Mouse (Mus musculus): ENCODE results near the gene Glyctk. TPM values are rescaled to one million over a fixed set of nuclear protein-coding genes. Genes with fewer than 3 reads are reported as not detected.

The Glyctk gene
- polyA plus RNA-seq, 1 experiment from 2014 or later = 9.4 TPM

- Histone ChIP-seq H3K4me2 (no peak overlapping the region), H3K9me3 (replicated peaks) (no peaks in the 10 kb centered on the region), H3K27ac (no peak overlapping the region), H3K4me3 (replicated peaks) (no peak overlapping the region), H3K9ac (no peak overlapping the region), H3K4me1 (no peaks in the 10 kb centered on the region), H3K27me3 (no peaks in the 10 kb centered on the region), H3K36me3 (no peaks in the 10 kb centered on the region)
- 51% methylated on average over 10 of the region's 10 CpGs for WGBS
- no peak for ATAC-seq (replicated peaks; ENCODE audit: low FRiP score)
These were observed 20.2 kb downstream of the Glyctk start for GRCm38 (mm10) chr9:106137671-106138216.

DNA sequence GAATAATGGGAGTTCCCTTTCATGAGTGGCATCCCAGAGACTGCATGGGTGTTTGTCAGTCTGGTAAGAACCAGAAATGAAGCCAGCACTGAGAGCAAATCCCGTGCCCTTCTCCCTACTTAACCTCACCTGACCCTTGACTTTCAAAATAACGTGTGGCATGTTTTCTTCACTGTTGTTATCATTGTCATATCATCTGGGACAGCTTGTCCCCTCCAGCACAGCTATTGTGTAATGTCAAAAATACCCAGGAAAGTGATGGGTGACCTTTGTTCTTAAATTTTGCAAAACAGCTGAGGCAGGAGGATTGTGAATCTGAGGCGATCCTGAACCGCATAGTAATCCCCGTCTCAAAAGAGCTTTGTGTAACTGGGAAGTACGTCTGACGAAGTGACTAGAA is 27.7 kb downstream of the Glyctk start:
- H3K27me3 ChIP-seq = no peaks in the 10 kb centered on the region
- no peaks in the 10 kb centered on the region for H3K36me3 ChIP-seq
- H3K9ac ChIP-seq = no peak overlapping the region
- no peak for ATAC-seq (replicated peaks; ENCODE audit: low FRiP score)
- no peak overlapping the region for H3K4me3 ChIP-seq (replicated peaks)
- H3K4me2 ChIP-seq = no peak overlapping the region
- no peaks in the 10 kb centered on the region for H3K4me1 ChIP-seq
- H3K27ac ChIP-seq = no peak overlapping the region
- H3K9me3 ChIP-seq (replicated peaks) = no peaks in the 10 kb centered on the region
- 78% methylated on average over 7 of the region's 7 CpGs for WGBS

DNA sequence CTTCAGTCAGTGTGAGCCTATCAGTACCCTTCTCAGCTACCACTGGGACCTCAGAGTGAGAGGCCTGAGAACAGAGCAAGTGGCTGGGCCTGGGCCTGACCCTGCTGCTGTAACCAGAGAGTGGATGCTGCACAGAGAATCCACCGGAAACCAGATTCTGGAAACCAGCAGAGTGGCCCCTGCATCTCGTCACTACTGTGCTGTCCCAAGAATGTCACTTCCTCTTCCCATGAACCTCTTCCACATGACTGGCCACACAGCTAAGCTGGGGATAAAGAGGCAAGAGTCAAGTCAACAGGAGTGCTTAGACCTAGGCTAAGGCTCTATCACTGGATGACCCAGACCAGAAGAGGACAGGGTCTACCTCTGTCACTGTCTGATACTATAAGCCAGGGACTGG is 28.9 kb downstream of the Glyctk start:
- 76% methylated on average over 2 of the region's 2 CpGs for WGBS
- H3K9me3 ChIP-seq (replicated peaks) = no peaks in the 10 kb centered on the region
- no peak overlapping the region for H3K4me2 ChIP-seq
- no peak overlapping the region for H3K9ac ChIP-seq
- no peaks in the 10 kb centered on the region for H3K27me3 ChIP-seq
- no peak overlapping the region for H3K4me3 ChIP-seq (replicated peaks)
- no peaks in the 10 kb centered on the region for H3K4me1 ChIP-seq
- no peaks in the 10 kb centered on the region for H3K36me3 ChIP-seq
- ATAC-seq (replicated peaks; ENCODE audit: low FRiP score) = no peak
- no peak overlapping the region for H3K27ac ChIP-seq

- no peaks in the 10 kb centered on the region for H3K4me1 ChIP-seq
- no peaks in the 10 kb centered on the region for H3K27me3 ChIP-seq
- ATAC-seq (replicated peaks; ENCODE audit: low FRiP score) = no peak
- H3K27ac ChIP-seq = no peak overlapping the region
- H3K9ac ChIP-seq = no peak overlapping the region
- H3K36me3 ChIP-seq = no peaks in the 10 kb centered on the region
- WGBS = 55% methylated on average over 2 of the region's 2 CpGs
- no peak overlapping the region for H3K4me2 ChIP-seq
- H3K4me3 ChIP-seq (replicated peaks) = no peak overlapping the region
- no peaks in the 10 kb centered on the region for H3K9me3 ChIP-seq (replicated peaks)
These were observed 31.1 kb downstream of the Glyctk start for GRCm38 (mm10) chr9:106126786-106127251.

GRCm38 (mm10) chr9:106123599-106123998 is 34.3 kb downstream of the Glyctk start:
- no peak overlapping the region for H3K9ac ChIP-seq
- ATAC-seq (replicated peaks; ENCODE audit: low FRiP score) = no peak
- H3K36me3 ChIP-seq = no peaks in the 10 kb centered on the region
- no peak overlapping the region for H3K4me3 ChIP-seq (replicated peaks)
- H3K9me3 ChIP-seq (replicated peaks) = no peaks in the 10 kb centered on the region
- no peaks in the 10 kb centered on the region for H3K27me3 ChIP-seq
- H3K4me2 ChIP-seq = no peak overlapping the region
- H3K4me1 ChIP-seq = no peaks in the 10 kb centered on the region
- 44% methylated on average over 4 of the region's 4 CpGs for WGBS
- no peak overlapping the region for H3K27ac ChIP-seq

DNA sequence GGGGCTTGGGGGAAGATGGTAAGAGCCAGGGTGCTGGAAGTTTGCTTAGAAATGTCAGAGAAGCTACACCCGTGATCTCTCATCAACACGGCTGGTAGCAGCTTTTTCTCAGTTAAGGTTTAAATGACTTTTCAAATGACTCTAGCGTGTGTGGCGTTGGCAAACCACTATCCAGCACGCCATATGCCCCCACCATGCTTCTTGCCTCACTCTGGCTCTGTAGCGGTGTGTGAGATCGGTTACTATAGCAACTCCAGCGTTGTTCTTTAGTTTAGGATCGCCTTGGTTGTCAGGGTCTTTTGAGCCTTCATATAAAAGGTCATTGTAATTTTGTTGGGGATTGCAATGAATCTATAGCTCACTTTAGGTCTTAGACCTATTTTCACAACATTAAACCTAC is 38.9 kb downstream of the Glyctk start:
- Histone ChIP-seq H3K9me3 (replicated peaks) (no peaks in the 10 kb centered on the region), H3K9ac (no peak overlapping the region), H3K4me3 (replicated peaks) (no peak overlapping the region), H3K4me1 (no peaks in the 10 kb centered on the region), H3K27ac (no peak overlapping the region), H3K27me3 (no peaks in the 10 kb centered on the region), H3K36me3 (no peaks in the 10 kb centered on the region), H3K4me2 (no peak overlapping the region)
- ATAC-seq (replicated peaks; ENCODE audit: low FRiP score) = no peak
- WGBS = 83% methylated on average over 9 of the region's 9 CpGs

DNA sequence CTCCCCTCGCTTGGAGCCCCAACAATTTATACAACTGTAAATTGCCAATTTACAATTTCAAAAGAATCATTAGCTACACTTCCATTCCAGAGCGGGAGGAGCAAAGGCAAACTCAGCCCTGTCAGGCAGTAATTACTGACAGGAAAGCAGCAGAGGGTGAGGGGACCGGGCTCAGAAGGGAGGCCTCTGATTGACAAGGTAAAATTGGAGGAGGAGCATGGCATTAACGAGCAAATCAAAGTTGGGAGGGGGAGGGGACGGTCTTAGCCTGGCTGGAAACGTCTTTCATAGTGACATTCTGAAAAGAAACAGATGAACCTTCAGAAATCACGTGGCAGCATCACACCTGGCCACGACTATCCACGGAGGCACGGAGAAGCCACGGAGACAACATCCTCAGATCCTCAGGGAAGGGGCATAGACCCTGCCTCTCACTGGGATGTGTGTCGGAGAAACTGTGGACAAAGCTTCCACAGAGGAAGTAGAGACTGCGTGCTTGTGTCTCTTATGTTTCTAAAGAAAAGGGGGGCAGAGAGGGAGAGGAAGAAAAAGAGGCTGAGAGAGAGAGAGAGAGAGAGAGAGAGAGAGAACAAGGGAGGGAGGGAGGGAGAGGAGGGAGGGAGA is 42.0 kb downstream of the Glyctk start:
- 0 out of 2 replicates have a peak overlapping the region, but pooled peaks have one; percentile 23 for H3K4me2 ChIP-seq
- WGBS = 41% methylated on average over 13 of the region's 13 CpGs
- no peak for ATAC-seq (replicated peaks; ENCODE audit: low FRiP score)

GRCm38 (mm10) chr9:106112770-106113423 is 45.0 kb downstream of the Glyctk start:
- H3K27me3 ChIP-seq = no peaks in the 10 kb centered on the region
- H3K9ac ChIP-seq = no peak overlapping the region
- WGBS = 30% methylated on average over 10 of the region's 10 CpGs
- H3K4me3 ChIP-seq (replicated peaks) = no peak overlapping the region
- 0 out of 2 replicates have a peak, but pooled peaks have one; percentile 43 for ATAC-seq (replicated peaks; ENCODE audit: low FRiP score)
- H3K36me3 ChIP-seq = no peaks in the 10 kb centered on the region
- no peaks in the 10 kb centered on the region for H3K4me1 ChIP-seq
- peaks cover 6% of the 10 kb centered on the region; the same call in 1 of the 2 replicates for H3K9me3 ChIP-seq (replicated peaks)
- no peak overlapping the region for H3K4me2 ChIP-seq
- no peak overlapping the region for H3K27ac ChIP-seq

More for the DNA sequence above, 42.0 kb downstream of the Glyctk start:
- Histone ChIP-seq H3K4me1 (no peaks in the 10 kb centered on the region), H3K27me3 (no peaks in the 10 kb centered on the region), H3K4me3 (replicated peaks) (no peak overlapping the region), H3K9ac (no peak overlapping the region), H3K9me3 (replicated peaks) (peaks cover 2% of the 10 kb centered on the region; the same call in 1 of the 2 replicates), H3K36me3 (no peaks in the 10 kb centered on the region), H3K27ac (no peak overlapping the region)

GRCm38 (mm10) chr9:106106241-106106640 is 51.7 kb downstream of the Glyctk start:
- no peak overlapping the region for H3K4me2 ChIP-seq
- peaks cover 7% of the 10 kb centered on the region for H3K4me1 ChIP-seq
- no peak overlapping the region for H3K4me3 ChIP-seq (replicated peaks)
- H3K27me3 ChIP-seq = no peaks in the 10 kb centered on the region
- H3K27ac ChIP-seq = no peak overlapping the region
- ATAC-seq (replicated peaks; ENCODE audit: low FRiP score) = no peak
- peaks cover 6% of the 10 kb centered on the region; the same call in 1 of the 2 replicates for H3K9me3 ChIP-seq (replicated peaks)
- no peaks in the 10 kb centered on the region for H3K36me3 ChIP-seq
- WGBS = 83% methylated on average over 9 of the region's 9 CpGs
- H3K9ac ChIP-seq = no peak overlapping the region

- Histone ChIP-seq H3K27ac (no peak overlapping the region), H3K27me3 (no peaks in the 10 kb centered on the region), H3K9ac (no peak overlapping the region), H3K4me3 (replicated peaks) (no peak overlapping the region), H3K4me1 (peaks cover 7% of the 10 kb centered on the region), H3K9me3 (replicated peaks) (no peaks in the 10 kb centered on the region), H3K4me2 (no peak overlapping the region), H3K36me3 (no peaks in the 10 kb centered on the region)
- peak; percentile 46; the same call in 1 of the 2 replicates for ATAC-seq (replicated peaks; ENCODE audit: low FRiP score)
- WGBS = 21% methylated on average over 7 of the region's 7 CpGs
These were observed 53.5 kb downstream of the Glyctk start for GRCm38 (mm10) chr9:106104401-106104800.
